Mouse (Mus musculus): ENCODE results near the gene Suco. TPM values are rescaled to one million over a fixed set of nuclear protein-coding genes. Genes with fewer than 3 reads are reported as not detected.

Gene Suco
- polyA plus RNA-seq, 1 experiment from 2014 or later, result 13.1 TPM

- H3K4me2 ChIP-seq (replicated peaks; ENCODE audit: low read depth, low read length), result no peak overlapping the region
- H3K4me1 ChIP-seq (ENCODE audit: insufficient read depth, low read depth, low read length), result no peaks in the 10 kb centered on the region
- H3K9ac ChIP-seq (replicated peaks; ENCODE audit: low read depth), result no peak overlapping the region
- TF ChIP-seq EP300 (IDR thresholded peaks at IDR 0.05), result no peak
- no peak for TF ChIP-seq CTCF (IDR thresholded peaks at IDR 0.05)
- H3K4me3 ChIP-seq (ENCODE audit: low read depth, low read length), result no peak overlapping the region
- ATAC-seq (no peak), DNase-seq (ENCODE audit: low spot score) (no peak)
- H3K27ac ChIP-seq (ENCODE audit: low read length), result no peak overlapping the region
- H3K27me3 ChIP-seq (replicated peaks; ENCODE audit: insufficient read depth, low read length), result no peaks in the 10 kb centered on the region
- 90% methylated on average over 2 of the region's 2 CpGs for WGBS
- H3K9me3 ChIP-seq (ENCODE audit: low read length), result no peaks in the 10 kb centered on the region
- no peaks in the 10 kb centered on the region; the same call in 1 of the 2 replicates for H3K36me3 ChIP-seq (ENCODE audit: insufficient read depth, low read length)
Observed at GRCm38 (mm10) chr1:161826677-161827076, 49.8 kb downstream of the Suco start.

- no peak overlapping the region for H3K4me2 ChIP-seq (replicated peaks; ENCODE audit: low read depth, low read length)
- no peaks in the 10 kb centered on the region for H3K36me3 ChIP-seq (ENCODE audit: insufficient read depth, low read length)
- no peaks in the 10 kb centered on the region for H3K27me3 ChIP-seq (replicated peaks; ENCODE audit: insufficient read depth, low read length)
- H3K27ac ChIP-seq (ENCODE audit: low read length), result no peak overlapping the region
- no peak overlapping the region for H3K9ac ChIP-seq (replicated peaks; ENCODE audit: low read depth)
- ATAC-seq (no peak), DNase-seq (ENCODE audit: low spot score) (no peak)
- H3K9me3 ChIP-seq (ENCODE audit: low read length), result no peaks in the 10 kb centered on the region
- no peak for TF ChIP-seq CTCF (IDR thresholded peaks at IDR 0.05)
- TF ChIP-seq EP300 (IDR thresholded peaks at IDR 0.05), result no peak
- no peaks in the 10 kb centered on the region for H3K4me1 ChIP-seq (ENCODE audit: insufficient read depth, low read depth, low read length)
- no peak overlapping the region for H3K4me3 ChIP-seq (ENCODE audit: low read depth, low read length)
- WGBS, result 91% methylated on average over 5 of the region's 5 CpGs
Observed at GRCm38 (mm10) chr1:161809428-161809827, 67.1 kb downstream of the Suco start.

- Histone ChIP-seq H3K27ac (ENCODE audit: low read length) (no peak overlapping the region), H3K4me2 (replicated peaks; ENCODE audit: low read depth, low read length) (no peak overlapping the region), H3K4me3 (ENCODE audit: low read depth, low read length) (no peak overlapping the region), H3K9ac (replicated peaks; ENCODE audit: low read depth) (no peak overlapping the region), H3K4me1 (ENCODE audit: insufficient read depth, low read depth, low read length) (no peaks in the 10 kb centered on the region), H3K27me3 (replicated peaks; ENCODE audit: insufficient read depth, low read length) (no peaks in the 10 kb centered on the region), H3K9me3 (ENCODE audit: low read length) (no peaks in the 10 kb centered on the region), H3K36me3 (ENCODE audit: insufficient read depth, low read length) (no peaks in the 10 kb centered on the region)
- TF ChIP-seq CTCF (IDR thresholded peaks at IDR 0.05) (no peak), EP300 (IDR thresholded peaks at IDR 0.05) (no peak)
- DNase-seq (ENCODE audit: low spot score), result peak; percentile 32
- no peak for ATAC-seq
- WGBS, result 42% methylated on average over 6 of the region's 6 CpGs
Observed at GRCm38 (mm10) chr1:161808980-161809379, 67.5 kb downstream of the Suco start.

- Histone ChIP-seq H3K27me3 (replicated peaks; ENCODE audit: insufficient read depth, low read length) (no peaks in the 10 kb centered on the region), H3K4me3 (ENCODE audit: low read depth, low read length) (no peak overlapping the region), H3K4me2 (replicated peaks; ENCODE audit: low read depth, low read length) (no peak overlapping the region), H3K9me3 (ENCODE audit: low read length) (no peaks in the 10 kb centered on the region), H3K9ac (replicated peaks; ENCODE audit: low read depth) (no peak overlapping the region), H3K4me1 (ENCODE audit: insufficient read depth, low read depth, low read length) (no peaks in the 10 kb centered on the region), H3K36me3 (ENCODE audit: insufficient read depth, low read length) (no peaks in the 10 kb centered on the region), H3K27ac (ENCODE audit: low read length) (no peak overlapping the region)
- WGBS, result 77% methylated on average over 8 of the region's 8 CpGs
- ATAC-seq, result no peak
- TF ChIP-seq CTCF (IDR thresholded peaks at IDR 0.05), result no peak
- no peak for TF ChIP-seq EP300 (IDR thresholded peaks at IDR 0.05)
- DNase-seq (ENCODE audit: low spot score), result no peak
Observed at GRCm38 (mm10) chr1:161804541-161804971, 71.9 kb downstream of the Suco start.

GRCm38 (mm10) chr1:161801321-161801720, 75.2 kb downstream of the Suco start:
- 69% methylated on average over 2 of the region's 2 CpGs for WGBS

GRCm38 (mm10) chr1:161800256-161800655, 76.2 kb downstream of the Suco start:
- Histone ChIP-seq H3K36me3 (ENCODE audit: insufficient read depth, low read length) (no peaks in the 10 kb centered on the region), H3K27me3 (replicated peaks; ENCODE audit: insufficient read depth, low read length) (no peaks in the 10 kb centered on the region), H3K4me2 (replicated peaks; ENCODE audit: low read depth, low read length) (no peak overlapping the region), H3K9me3 (ENCODE audit: low read length) (no peaks in the 10 kb centered on the region), H3K9ac (replicated peaks; ENCODE audit: low read depth) (no peak overlapping the region), H3K4me1 (ENCODE audit: insufficient read depth, low read depth, low read length) (no peaks in the 10 kb centered on the region), H3K27ac (ENCODE audit: low read length) (no peak overlapping the region), H3K4me3 (ENCODE audit: low read depth, low read length) (no peak overlapping the region)
- ATAC-seq, result no peak
- TF ChIP-seq CTCF (IDR thresholded peaks at IDR 0.05), result no peak
- TF ChIP-seq EP300 (IDR thresholded peaks at IDR 0.05), result no peak
- no peak for DNase-seq (ENCODE audit: low spot score)

More at GRCm38 (mm10) chr1:161801321-161801720, 75.2 kb downstream of the Suco start:
- H3K4me3 ChIP-seq (ENCODE audit: low read depth, low read length), result no peak overlapping the region
- no peak for TF ChIP-seq CTCF (IDR thresholded peaks at IDR 0.05)
- no peak for TF ChIP-seq EP300 (IDR thresholded peaks at IDR 0.05)
- no peak overlapping the region for H3K4me2 ChIP-seq (replicated peaks; ENCODE audit: low read depth, low read length)
- DNase-seq (ENCODE audit: low spot score), result no peak
- no peaks in the 10 kb centered on the region for H3K9me3 ChIP-seq (ENCODE audit: low read length)
- H3K36me3 ChIP-seq (ENCODE audit: insufficient read depth, low read length), result no peaks in the 10 kb centered on the region
- no peak overlapping the region for H3K27ac ChIP-seq (ENCODE audit: low read length)
- no peaks in the 10 kb centered on the region for H3K4me1 ChIP-seq (ENCODE audit: insufficient read depth, low read depth, low read length)
- H3K9ac ChIP-seq (replicated peaks; ENCODE audit: low read depth), result no peak overlapping the region
- no peaks in the 10 kb centered on the region for H3K27me3 ChIP-seq (replicated peaks; ENCODE audit: insufficient read depth, low read length)
- no peak for ATAC-seq

GRCm38 (mm10) chr1:161799791-161800190, 76.7 kb downstream of the Suco start:
- ATAC-seq, result no peak
- no peak for DNase-seq (ENCODE audit: low spot score)
- Histone ChIP-seq H3K4me3 (ENCODE audit: low read depth, low read length) (no peak overlapping the region), H3K27me3 (replicated peaks; ENCODE audit: insufficient read depth, low read length) (no peaks in the 10 kb centered on the region), H3K9ac (replicated peaks; ENCODE audit: low read depth) (no peak overlapping the region), H3K4me1 (ENCODE audit: insufficient read depth, low read depth, low read length) (no peaks in the 10 kb centered on the region), H3K9me3 (ENCODE audit: low read length) (no peaks in the 10 kb centered on the region), H3K4me2 (replicated peaks; ENCODE audit: low read depth, low read length) (no peak overlapping the region), H3K27ac (ENCODE audit: low read length) (no peak overlapping the region), H3K36me3 (ENCODE audit: insufficient read depth, low read length) (no peaks in the 10 kb centered on the region)
- TF ChIP-seq CTCF (IDR thresholded peaks at IDR 0.05) (no peak), EP300 (IDR thresholded peaks at IDR 0.05) (no peak)
